Mouse (Mus musculus): ENCODE results near the gene Myo6. TPM values are rescaled to one million over a fixed set of nuclear protein-coding genes. Genes with fewer than 3 reads are reported as not detected.

Gene Myo6
- polyA plus RNA-seq, 1 experiment, result 16.4 TPM

DNA sequence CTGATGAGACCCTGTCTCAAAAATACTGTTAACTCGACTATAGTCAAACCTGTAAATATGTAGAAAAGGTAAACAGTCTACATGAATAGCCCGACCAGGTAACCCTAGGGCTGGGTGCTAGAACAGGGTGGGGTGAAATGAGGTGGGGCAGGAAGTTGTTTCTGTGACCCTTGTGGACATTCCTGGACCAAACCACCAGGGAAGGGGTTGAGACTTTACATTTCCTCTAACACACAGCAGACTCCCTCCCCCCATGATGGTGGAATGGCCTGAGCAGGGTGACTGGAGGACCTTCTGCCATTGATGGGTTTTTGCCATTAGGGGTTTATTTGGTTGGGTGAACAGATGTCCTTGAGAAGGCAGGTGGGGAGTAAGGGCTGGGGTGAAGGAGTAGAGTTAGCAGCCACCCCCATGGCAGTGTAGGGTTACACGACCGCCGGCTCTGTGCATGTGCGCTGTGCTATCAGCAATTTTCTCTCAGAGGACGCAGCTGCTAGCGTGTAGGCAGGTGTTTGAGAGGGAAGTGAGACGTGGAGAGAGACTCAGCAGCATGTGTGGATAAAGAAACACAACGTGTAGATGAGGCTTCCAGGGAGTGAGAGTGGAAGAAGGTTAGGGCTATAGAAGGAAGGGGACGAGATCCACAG, 59.3 kb downstream of the Myo6 start:
- TF ChIP-seq POLR2A (IDR thresholded peaks at IDR 0.05; ENCODE audit: borderline replicate concordance, control insufficient read depth, low read depth, low read length) (no peak), CTCF (IDR thresholded peaks at IDR 0.05; ENCODE audit: control insufficient read depth, insufficient read depth, low read length) (no peak)
- WGBS, result 79% methylated on average over 11 of the region's 11 CpGs
- Histone ChIP-seq H3K4me1 (ENCODE audit: control insufficient read depth, insufficient read depth, low read length) (no peaks in the 10 kb centered on the region), H3K27ac (ENCODE audit: control insufficient read depth, insufficient read depth, low read depth, low read length, poor library complexity) (no peak overlapping the region), H3K4me3 (replicated peaks; ENCODE audit: control insufficient read depth, low read depth, low read length) (no peak overlapping the region)

- Histone ChIP-seq H3K27ac (ENCODE audit: control insufficient read depth, insufficient read depth, low read depth, low read length, poor library complexity) (no peak overlapping the region), H3K4me1 (ENCODE audit: control insufficient read depth, insufficient read depth, low read length) (no peaks in the 10 kb centered on the region), H3K4me3 (replicated peaks; ENCODE audit: control insufficient read depth, low read depth, low read length) (no peak overlapping the region)
- TF ChIP-seq CTCF (IDR thresholded peaks at IDR 0.05; ENCODE audit: control insufficient read depth, insufficient read depth, low read length), result no peak
- TF ChIP-seq POLR2A (IDR thresholded peaks at IDR 0.05; ENCODE audit: borderline replicate concordance, control insufficient read depth, low read depth, low read length), result no peak
- WGBS, result 87% methylated on average over 5 of the region's 5 CpGs
Observed at GRCm38 (mm10) chr9:80226579-80227325, 61.9 kb downstream of the Myo6 start.

- TF ChIP-seq CTCF (IDR thresholded peaks at IDR 0.05; ENCODE audit: control insufficient read depth, insufficient read depth, low read length) (no peak), POLR2A (IDR thresholded peaks at IDR 0.05; ENCODE audit: borderline replicate concordance, control insufficient read depth, low read depth, low read length) (no peak)
- no peaks in the 10 kb centered on the region for H3K4me1 ChIP-seq (ENCODE audit: control insufficient read depth, insufficient read depth, low read length)
- no peak overlapping the region for H3K27ac ChIP-seq (ENCODE audit: control insufficient read depth, insufficient read depth, low read depth, low read length, poor library complexity)
- WGBS, result 75% methylated on average over 4 of the region's 4 CpGs
- H3K4me3 ChIP-seq (replicated peaks; ENCODE audit: control insufficient read depth, low read depth, low read length), result no peak overlapping the region
Observed at GRCm38 (mm10) chr9:80233831-80234455, 69.1 kb downstream of the Myo6 start.

GRCm38 (mm10) chr9:80237184-80237799, 72.5 kb downstream of the Myo6 start:
- no peak for TF ChIP-seq CTCF (IDR thresholded peaks at IDR 0.05; ENCODE audit: control insufficient read depth, insufficient read depth, low read length)
- TF ChIP-seq POLR2A (IDR thresholded peaks at IDR 0.05; ENCODE audit: borderline replicate concordance, control insufficient read depth, low read depth, low read length), result no peak
- WGBS, result 69% methylated on average over 1 of the region's 1 CpGs
- Histone ChIP-seq H3K4me3 (replicated peaks; ENCODE audit: control insufficient read depth, low read depth, low read length) (no peak overlapping the region), H3K27ac (ENCODE audit: control insufficient read depth, insufficient read depth, low read depth, low read length, poor library complexity) (no peak overlapping the region), H3K4me1 (ENCODE audit: control insufficient read depth, insufficient read depth, low read length) (no peaks in the 10 kb centered on the region)

- Histone ChIP-seq H3K4me1 (ENCODE audit: control insufficient read depth, insufficient read depth, low read length) (no peaks in the 10 kb centered on the region), H3K4me3 (replicated peaks; ENCODE audit: control insufficient read depth, low read depth, low read length) (no peak overlapping the region), H3K27ac (ENCODE audit: control insufficient read depth, insufficient read depth, low read depth, low read length, poor library complexity) (no peak overlapping the region)
- WGBS, result 88% methylated on average over 6 of the region's 6 CpGs
- TF ChIP-seq POLR2A (IDR thresholded peaks at IDR 0.05; ENCODE audit: borderline replicate concordance, control insufficient read depth, low read depth, low read length) (no peak), CTCF (IDR thresholded peaks at IDR 0.05; ENCODE audit: control insufficient read depth, insufficient read depth, low read length) (no peak)
Observed at GRCm38 (mm10) chr9:80241719-80242118, 76.9 kb downstream of the Myo6 start.

GRCm38 (mm10) chr9:80252146-80252545, 87.3 kb downstream of the Myo6 start:
- WGBS, result 10% methylated on average over 10 of the region's 10 CpGs
- H3K27ac ChIP-seq (ENCODE audit: control insufficient read depth, insufficient read depth, low read depth, low read length, poor library complexity), result no peak overlapping the region
- no peak overlapping the region for H3K4me3 ChIP-seq (replicated peaks; ENCODE audit: control insufficient read depth, low read depth, low read length)
- H3K4me1 ChIP-seq (ENCODE audit: control insufficient read depth, insufficient read depth, low read length), result no peaks in the 10 kb centered on the region
- TF ChIP-seq POLR2A (IDR thresholded peaks at IDR 0.05; ENCODE audit: borderline replicate concordance, control insufficient read depth, low read depth, low read length), result no peak
- no peak for TF ChIP-seq CTCF (IDR thresholded peaks at IDR 0.05; ENCODE audit: control insufficient read depth, insufficient read depth, low read length)

- 18% methylated on average over 9 of the region's 9 CpGs for WGBS
- TF ChIP-seq POLR2A (IDR thresholded peaks at IDR 0.05; ENCODE audit: borderline replicate concordance, control insufficient read depth, low read depth, low read length), result no peak
- no peak for TF ChIP-seq CTCF (IDR thresholded peaks at IDR 0.05; ENCODE audit: control insufficient read depth, insufficient read depth, low read length)
- no peaks in the 10 kb centered on the region for H3K4me1 ChIP-seq (ENCODE audit: control insufficient read depth, insufficient read depth, low read length)
Observed at GRCm38 (mm10) chr9:80253241-80253640, 88.4 kb downstream of the Myo6 start.

DNA sequence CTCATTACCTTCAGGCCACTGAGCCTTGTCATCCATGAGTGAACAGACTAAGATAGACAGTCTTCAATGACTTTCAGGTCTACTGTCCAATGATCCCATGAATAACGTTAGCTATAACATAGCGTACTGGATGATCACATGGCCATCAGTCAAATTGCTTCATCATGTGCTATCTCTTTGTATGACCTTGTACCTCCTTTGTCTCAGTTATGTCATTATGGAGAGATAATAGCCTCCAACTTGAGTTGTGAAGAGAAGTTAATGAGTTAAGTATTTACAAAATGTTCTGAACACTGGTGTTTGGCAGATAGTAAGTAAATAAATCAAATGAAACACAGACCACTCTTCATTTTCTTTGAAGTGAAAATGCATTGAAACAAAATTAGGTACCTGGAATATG, 91.7 kb downstream of the Myo6 start:
- no peak overlapping the region for H3K27ac ChIP-seq (ENCODE audit: control insufficient read depth, insufficient read depth, low read depth, low read length, poor library complexity)
- H3K4me1 ChIP-seq (ENCODE audit: control insufficient read depth, insufficient read depth, low read length), result no peaks in the 10 kb centered on the region
- H3K4me3 ChIP-seq (replicated peaks; ENCODE audit: control insufficient read depth, low read depth, low read length), result no peak overlapping the region
- 88% methylated on average over 2 of the region's 2 CpGs for WGBS
- TF ChIP-seq POLR2A (IDR thresholded peaks at IDR 0.05; ENCODE audit: borderline replicate concordance, control insufficient read depth, low read depth, low read length) (no peak), CTCF (IDR thresholded peaks at IDR 0.05; ENCODE audit: control insufficient read depth, insufficient read depth, low read length) (no peak)

More at GRCm38 (mm10) chr9:80253241-80253640, 88.4 kb downstream of the Myo6 start:
- Histone ChIP-seq H3K27ac (ENCODE audit: control insufficient read depth, insufficient read depth, low read depth, low read length, poor library complexity) (no peak overlapping the region), H3K4me3 (replicated peaks; ENCODE audit: control insufficient read depth, low read depth, low read length) (no peak overlapping the region)
